Mouse (Mus musculus) liver, adult 2 months (tissue): ENCODE results near the gene Gpank1.

Experiments used
- CTCF ChIP-seq: fragments of 200-500 bp; IDR thresholded peaks from 2 replicates; pipeline ENCODE4 v1.5.1; 2011; ENCODE audit warnings: low read depth, low read length, control low read depth
- POLR2A ChIP-seq: fragments of 200-500 bp; IDR thresholded peaks from 2 replicates; pipeline ENCODE4 v1.6.1; 2011; ENCODE audit warnings: low read length, control low read depth; ENCODE audit not compliant: insufficient read depth; ENCODE audit errors: extremely low read depth

- TF ChIP-seq CTCF = no peak
- no peak for TF ChIP-seq POLR2A
These were observed 36.0 kb downstream of the Gpank1 start for GRCm38 (mm10) chr17:35157254-35157653.
